Mouse (Mus musculus) hindbrain, postnatal 0 days (tissue): ENCODE measurements at regions not wholly inside any gene's neighbourhood (a gene's known extent, or its start where the extent isn't known, plus 50 kb on each side); places are given as distances from the start of the nearest gene placed in this dataset.
A peak's percentile ranks its signal among the peaks of the same experiment; 100 is the strongest.

Source experiments
- ATAC-seq: fragments of 200-750 bp; cut with Nextera tagmentation; 2 replicates; pipeline ENCODE4 v1.8.0; 2017; ENCODE audit warnings: mild to moderate bottlenecking, moderate TSS enrichment, moderate library complexity
- DNase-seq: peaks from one replicate; pipeline ENCODE4 v3.0.0-alpha.2; 2015; ENCODE audit warnings: low spot score
- H3K27ac ChIP-seq: fragments of 300-500 bp; sonication (generic); 2 replicates; pipeline ENCODE4 v1.5.1; 2014; ENCODE audit warnings: mild to moderate bottlenecking
- H3K27me3 ChIP-seq: fragments of 300-500 bp; sonication (generic); 2 replicates; pipeline ENCODE4 v1.6.1; 2014; ENCODE audit warnings: low read length, mixed read lengths; ENCODE audit not compliant: insufficient read depth
- H3K36me3 ChIP-seq: fragments of 300-500 bp; sonication (generic); 2 replicates; pipeline ENCODE4 v1.6.1; 2014; ENCODE audit warnings: low read length, mixed read lengths; ENCODE audit not compliant: insufficient read depth
- H3K4me1 ChIP-seq: fragments of 300-500 bp; sonication (generic); 2 replicates; pipeline ENCODE4 v1.6.1; 2014; ENCODE audit warnings: antibody characterized with exemption, low read length, mixed read lengths; ENCODE audit not compliant: insufficient read depth
- H3K4me2 ChIP-seq: fragments of 300-500 bp; sonication (generic); 2 replicates; pipeline ENCODE4 v1.6.1; 2014; ENCODE audit warnings: low read depth, mild to moderate bottlenecking, low read length, moderate library complexity, mixed read lengths
- H3K4me3 ChIP-seq: fragments of 300-500 bp; sonication (generic); 2 replicates; pipeline ENCODE4 v1.5.1; 2014; ENCODE audit warnings: low read length
- H3K9ac ChIP-seq: fragments of 300-500 bp; sonication (generic); replicated peaks from 2 replicates; pipeline ENCODE4 v1.6.1; 2014; ENCODE audit warnings: mild to moderate bottlenecking, low read length, moderate library complexity, mixed read lengths
- H3K9me3 ChIP-seq: fragments of 300-500 bp; sonication (generic); 2 replicates; pipeline ENCODE4 v1.6.1; 2016; ENCODE audit warnings: low read length, mixed read lengths
- CTCF ChIP-seq: IDR thresholded peaks from 2 replicates; pipeline ENCODE4 v1.5.1; 2016; ENCODE audit warnings: antibody characterized with exemption, control low read depth, low read depth
- WGBS: fragments of 180-500 bp; shearing (Covaris S2); extraction: QIAGEN DNeasy Blood & Tissue Kit; methylation state at CpG from one replicate; pipeline ENCODE4 v1.1.7; 2014; 5-methylcytosine and 5-hydroxymethylcytosine counted together

DNA sequence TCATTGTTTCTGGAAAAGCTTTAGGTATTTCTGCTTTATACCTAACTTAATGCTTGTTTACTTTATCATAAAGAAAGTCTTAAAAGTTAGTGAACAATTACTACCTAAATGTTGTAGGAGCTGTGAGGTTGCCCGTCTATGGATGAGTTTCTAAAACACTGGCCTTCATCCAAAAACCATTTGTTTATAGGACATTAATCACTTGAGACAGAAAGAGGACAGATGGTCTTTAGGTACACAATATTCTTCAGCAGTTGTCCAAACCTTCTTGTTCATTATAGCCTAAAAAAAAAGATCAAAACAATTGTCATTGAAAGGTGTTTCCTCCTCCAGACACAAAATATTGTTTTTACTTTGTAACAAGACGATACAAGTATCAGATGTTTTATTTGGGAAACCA lies 891.3 kb upstream of the Ddx18 start:
- no peak overlapping the region for H3K4me2 ChIP-seq
- TF ChIP-seq CTCF: no peak
- peak; percentile 21 for DNase-seq
- H3K27me3 ChIP-seq: no peaks in the 10 kb centered on the region
- no peaks in the 10 kb centered on the region for H3K9me3 ChIP-seq
- no peaks in the 10 kb centered on the region for H3K36me3 ChIP-seq
- no peak overlapping the region for H3K4me3 ChIP-seq
- no peak overlapping the region for H3K9ac ChIP-seq
- no peak for ATAC-seq
- 56% methylated on average over 2 of the region's 2 CpGs for WGBS
- H3K4me1 ChIP-seq: no peaks in the 10 kb centered on the region
- H3K27ac ChIP-seq: no peak overlapping the region

DNA sequence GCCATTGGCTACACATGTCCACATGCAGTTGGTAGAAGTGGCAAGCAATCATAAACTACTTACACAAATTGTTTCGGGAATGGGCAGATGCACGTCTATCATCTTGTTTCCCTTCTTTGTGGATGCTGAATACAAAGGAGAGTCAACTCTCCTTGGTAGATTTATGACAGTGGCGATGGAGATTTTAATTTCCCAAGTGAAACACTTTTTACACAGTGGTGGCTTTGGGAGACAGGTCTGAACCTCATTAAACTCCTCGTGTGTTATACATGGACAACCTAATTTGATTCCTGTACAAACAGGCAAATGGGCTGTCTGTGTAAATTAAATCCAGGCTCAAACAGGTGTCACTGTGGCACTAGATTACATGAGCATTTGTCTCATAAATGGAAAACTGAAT lies 887.1 kb upstream of the Ddx18 start:
- Histone ChIP-seq H3K27ac (no peak overlapping the region), H3K4me1 (0 out of 2 replicates have a peak, but pooled peaks cover 4% of the 10 kb centered on the region), H3K36me3 (no peaks in the 10 kb centered on the region), H3K9ac (no peak overlapping the region), H3K4me3 (no peak overlapping the region), H3K27me3 (no peaks in the 10 kb centered on the region), H3K9me3 (no peaks in the 10 kb centered on the region), H3K4me2 (no peak overlapping the region)
- 63% methylated on average over 4 of the region's 4 CpGs for WGBS
- no peak for TF ChIP-seq CTCF
- DNase-seq: peak; percentile 4
- ATAC-seq: 0 out of 2 replicates have a peak, but pooled peaks have one; percentile 29

DNA sequence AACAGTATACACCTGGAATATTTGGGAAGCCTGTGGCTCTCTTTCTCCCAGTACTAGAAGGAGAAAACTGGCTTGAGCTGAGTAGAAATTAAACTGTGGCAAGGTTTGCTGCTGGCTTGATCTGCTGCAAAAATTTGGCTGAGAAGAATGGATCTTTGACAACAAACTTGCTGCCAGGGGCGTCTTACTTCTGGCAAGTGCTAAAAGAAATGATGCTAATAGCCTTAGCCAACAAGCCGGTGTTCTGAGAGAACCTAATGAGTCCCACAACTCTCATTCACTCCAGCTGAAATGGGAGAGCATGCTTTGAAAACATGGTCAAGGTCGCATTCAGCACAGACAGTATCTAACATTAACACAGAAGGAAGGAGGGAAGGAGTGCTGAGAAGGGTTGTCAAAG lies 885.8 kb upstream of the Ddx18 start:
- H3K4me2 ChIP-seq: no peak overlapping the region
- TF ChIP-seq CTCF: no peak
- no peak overlapping the region for H3K4me3 ChIP-seq
- 0 out of 2 replicates have a peak, but pooled peaks cover 4% of the 10 kb centered on the region for H3K4me1 ChIP-seq
- H3K9ac ChIP-seq: no peak overlapping the region
- H3K27me3 ChIP-seq: no peaks in the 10 kb centered on the region
- H3K27ac ChIP-seq: no peak overlapping the region
- DNase-seq (peak; percentile 41), ATAC-seq (no peak)
- no peaks in the 10 kb centered on the region for H3K9me3 ChIP-seq
- WGBS: 43% methylated on average over 3 of the region's 3 CpGs
- no peaks in the 10 kb centered on the region for H3K36me3 ChIP-seq

GRCm38 (mm10) chr1:122439358-122439757 lies 871.6 kb upstream of the Ddx18 start:
- peak; percentile 56 for TF ChIP-seq CTCF
- H3K4me1 ChIP-seq: no peaks in the 10 kb centered on the region
- H3K4me3 ChIP-seq: no peak overlapping the region
- DNase-seq (no peak), ATAC-seq (no peak)
- no peaks in the 10 kb centered on the region for H3K27me3 ChIP-seq
- no peak overlapping the region for H3K4me2 ChIP-seq
- no peaks in the 10 kb centered on the region for H3K36me3 ChIP-seq
- H3K9me3 ChIP-seq: no peaks in the 10 kb centered on the region
- H3K27ac ChIP-seq: no peak overlapping the region
- H3K9ac ChIP-seq: no peak overlapping the region
- 75% methylated on average over 3 of the region's 3 CpGs for WGBS

DNA sequence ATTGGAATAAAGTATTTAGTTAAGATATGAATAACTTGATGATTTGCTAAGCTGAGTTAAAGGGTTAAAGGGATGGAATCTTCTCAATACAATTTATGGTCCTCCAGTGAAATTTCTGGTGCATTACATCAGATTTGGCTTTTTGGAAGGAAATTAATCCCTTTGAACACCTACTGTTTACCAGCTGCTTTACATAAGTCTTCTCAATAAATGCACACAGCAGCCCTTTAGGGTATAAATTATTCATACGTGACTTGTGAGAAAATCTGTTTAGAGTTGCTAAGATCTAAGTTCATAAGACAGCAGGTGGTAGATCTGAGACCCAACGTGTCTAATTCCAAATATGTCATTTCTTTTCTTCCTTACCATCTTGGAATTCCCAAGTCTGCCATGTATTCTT lies 855.7 kb upstream of the Ddx18 start:
- ATAC-seq (no peak), DNase-seq (peak; percentile 38)
- WGBS: 35% methylated on average over 2 of the region's 2 CpGs

DNA sequence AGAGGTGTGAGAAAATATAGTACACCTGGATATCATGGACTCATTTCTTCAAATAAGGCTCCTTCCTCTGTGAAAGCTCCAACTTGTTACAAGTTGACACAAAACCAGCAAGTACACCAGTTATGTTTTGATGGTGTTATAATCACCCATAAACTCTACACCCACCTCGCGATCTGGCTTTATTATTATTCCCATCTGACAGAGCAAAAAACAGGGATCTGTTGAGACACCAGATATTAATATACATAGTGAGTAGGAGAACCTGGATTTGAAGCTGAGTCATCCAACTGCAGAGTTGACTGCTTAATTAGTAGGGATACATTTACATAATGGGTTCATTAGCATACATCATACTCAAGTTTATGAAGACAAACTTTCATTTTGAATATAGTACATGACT lies 828.6 kb upstream of the Ddx18 start:
- no peak overlapping the region for H3K4me2 ChIP-seq
- no peak for TF ChIP-seq CTCF
- WGBS: 95% methylated on average over 2 of the region's 2 CpGs
- no peaks in the 10 kb centered on the region for H3K9me3 ChIP-seq
- no peak overlapping the region for H3K4me3 ChIP-seq
- no peaks in the 10 kb centered on the region for H3K36me3 ChIP-seq
- H3K27ac ChIP-seq: no peak overlapping the region
- ATAC-seq (no peak), DNase-seq (no peak)
- no peaks in the 10 kb centered on the region for H3K4me1 ChIP-seq
- H3K9ac ChIP-seq: no peak overlapping the region
- H3K27me3 ChIP-seq: no peaks in the 10 kb centered on the region

More for the DNA sequence above, 855.7 kb upstream of the Ddx18 start:
- no peak for TF ChIP-seq CTCF
- no peaks in the 10 kb centered on the region for H3K36me3 ChIP-seq
- H3K9me3 ChIP-seq: no peaks in the 10 kb centered on the region
- H3K4me2 ChIP-seq: no peak overlapping the region
- H3K4me1 ChIP-seq: no peaks in the 10 kb centered on the region
- no peak overlapping the region for H3K4me3 ChIP-seq
- H3K27me3 ChIP-seq: no peaks in the 10 kb centered on the region
- no peak overlapping the region for H3K27ac ChIP-seq
- no peak overlapping the region for H3K9ac ChIP-seq

DNA sequence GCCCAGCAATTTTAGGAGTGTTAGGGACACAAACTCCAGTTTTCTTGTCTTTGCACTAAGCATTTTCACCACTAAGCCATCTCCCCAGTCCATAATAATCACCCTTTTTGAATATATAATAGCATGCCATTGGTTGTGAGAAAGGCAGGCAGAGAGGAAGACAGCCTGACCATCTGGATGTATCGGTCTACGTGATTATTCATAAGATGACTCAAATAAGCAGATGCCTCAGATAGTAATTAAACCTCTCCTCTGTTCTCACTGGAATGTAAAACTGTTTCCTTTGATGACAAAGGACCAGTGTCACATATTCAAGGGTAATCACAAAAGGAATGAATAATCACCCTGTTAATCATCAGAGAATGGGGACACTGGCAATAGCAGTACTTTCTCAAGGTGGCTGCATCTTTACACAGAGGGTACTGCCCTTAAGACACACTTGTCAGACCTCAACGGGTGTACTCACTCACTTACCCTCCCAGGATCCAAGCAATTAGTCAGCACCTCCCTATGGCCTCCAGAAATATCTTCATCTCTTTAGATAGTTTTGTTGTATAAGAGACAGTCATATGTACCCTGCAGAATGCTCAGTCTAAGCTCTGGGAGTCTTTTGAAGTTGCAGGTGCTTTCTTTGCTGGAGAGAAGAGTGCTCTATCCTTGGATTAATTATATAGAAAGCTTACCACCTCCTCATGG lies 826.0 kb upstream of the Ddx18 start:
- no peaks in the 10 kb centered on the region for H3K36me3 ChIP-seq
- no peaks in the 10 kb centered on the region for H3K27me3 ChIP-seq
- H3K4me1 ChIP-seq: no peaks in the 10 kb centered on the region
- TF ChIP-seq CTCF: no peak
- no peak overlapping the region for H3K9ac ChIP-seq
- ATAC-seq (peak; percentile 38; the same call in 1 of the 2 replicates), DNase-seq (no peak)
- H3K27ac ChIP-seq: no peak overlapping the region
- no peak overlapping the region for H3K4me2 ChIP-seq
- H3K9me3 ChIP-seq: no peaks in the 10 kb centered on the region
- H3K4me3 ChIP-seq: no peak overlapping the region
- 41% methylated on average over 3 of the region's 3 CpGs for WGBS
